Mouse (Mus musculus) midbrain, embryonic 15.5 days (tissue): ENCODE measurements around the gene Ctnnd2. TPM values are rescaled to one million over a fixed set of nuclear protein-coding genes. Genes with fewer than 3 reads are reported as not detected.

Source experiments
- ATAC-seq: fragments of 200-750 bp; cut with Nextera tagmentation; replicated peaks from 2 replicates; pipeline ENCODE4 v1.8.0; 2017; ENCODE audit warnings: moderate TSS enrichment
- H3K27ac ChIP-seq: fragments of 300-500 bp; sonication (generic); 2 replicates; pipeline ENCODE4 v1.5.1; 2015; ENCODE audit warnings: mild to moderate bottlenecking, inconsistent platforms
- H3K27me3 ChIP-seq: fragments of 300-500 bp; sonication (generic); replicated peaks from 2 replicates; pipeline ENCODE4 v1.6.1; 2015; ENCODE audit warnings: inconsistent platforms
- H3K36me3 ChIP-seq: fragments of 300-500 bp; sonication (generic); replicated peaks from 2 replicates; pipeline ENCODE4 v1.6.1; 2015; ENCODE audit warnings: inconsistent platforms
- H3K4me1 ChIP-seq: fragments of 300-500 bp; sonication (generic); 2 replicates; pipeline ENCODE4 v1.6.1; 2015; ENCODE audit warnings: inconsistent platforms
- H3K4me2 ChIP-seq: fragments of 300-500 bp; sonication (generic); 2 replicates; pipeline ENCODE4 v1.6.1; 2015; ENCODE audit warnings: inconsistent platforms, mild to moderate bottlenecking, moderate library complexity
- H3K4me3 ChIP-seq: fragments of 300-500 bp; sonication (generic); 2 replicates; pipeline ENCODE4 v1.5.1; 2015; ENCODE audit warnings: mild to moderate bottlenecking, inconsistent platforms
- H3K9ac ChIP-seq: fragments of 300-500 bp; sonication (generic); 2 replicates; pipeline ENCODE4 v1.6.1; 2015; ENCODE audit warnings: mild to moderate bottlenecking, inconsistent platforms
- H3K9me3 ChIP-seq: fragments of 300-500 bp; sonication (generic); 2 replicates; pipeline ENCODE4 v1.6.1; 2016; ENCODE audit warnings: inconsistent platforms
- WGBS: fragments of 180-500 bp; shearing (Covaris S2); methylation state at CpG from one replicate; pipeline ENCODE4 v1.1.7; 2015; ENCODE audit warnings: mixed read lengths; 5-methylcytosine and 5-hydroxymethylcytosine counted together
- polyA plus RNA-seq: library from polyadenylated mRNA; unstranded; fragments of >200 nt; fragmentation: Nextera tagmentation; extraction: Ambion mirVana; gene quantifications from 2 replicates; pipeline ENCODE4 v1.2.1, GENCODE M21; 2015

The Ctnnd2 gene
- polyA plus RNA-seq, 1 experiment from 2014 or later = 72.2 TPM

- Histone ChIP-seq H3K4me2 (no peak overlapping the region), H3K27ac (no peak overlapping the region), H3K4me1 (no peaks in the 10 kb centered on the region), H3K27me3 (no peaks in the 10 kb centered on the region), H3K9ac (no peak overlapping the region), H3K36me3 (no peaks in the 10 kb centered on the region), H3K9me3 (no peaks in the 10 kb centered on the region), H3K4me3 (no peak overlapping the region)
- WGBS = 88% methylated on average over 5 of the region's 5 CpGs
- no peak for ATAC-seq
These were observed 897.9 kb downstream of the Ctnnd2 start for GRCm38 (mm10) chr15:31070311-31070710.
